Mouse (Mus musculus) lung, embryonic 15.5 days (tissue): ENCODE results near the gene Gba2. TPM values are rescaled to one million over a fixed set of nuclear protein-coding genes. Genes with fewer than 3 reads are reported as not detected.

Source experiments
- ATAC-seq: fragments of 200-750 bp; cut with Nextera tagmentation; 2 replicates; pipeline ENCODE4 v1.8.0; 2017; ENCODE audit warnings: moderate number of reproducible peaks, borderline replicate concordance; ENCODE audit not compliant: low FRiP score, low TSS enrichment; ENCODE audit errors: extremely low read depth
- H3K27ac ChIP-seq: fragments of 300-500 bp; sonication (generic); 2 replicates; pipeline ENCODE4 v1.5.1; 2015; ENCODE audit warnings: moderate library complexity, mild to moderate bottlenecking, inconsistent platforms
- H3K27me3 ChIP-seq: fragments of 300-500 bp; sonication (generic); 2 replicates; pipeline ENCODE4 v1.6.1; 2015; ENCODE audit warnings: inconsistent platforms
- H3K36me3 ChIP-seq: fragments of 300-500 bp; sonication (generic); 2 replicates; pipeline ENCODE4 v1.6.1; 2015; ENCODE audit warnings: inconsistent platforms
- H3K4me1 ChIP-seq: fragments of 300-500 bp; sonication (generic); 2 replicates; pipeline ENCODE4 v1.6.1; 2015; ENCODE audit warnings: inconsistent platforms
- H3K4me2 ChIP-seq: fragments of 300-500 bp; sonication (generic); 2 replicates; pipeline ENCODE4 v1.6.1; 2015; ENCODE audit warnings: inconsistent platforms, mild to moderate bottlenecking, moderate library complexity
- H3K4me3 ChIP-seq: fragments of 300-500 bp; sonication (generic); 2 replicates; pipeline ENCODE4 v1.5.1; 2015; ENCODE audit warnings: mild to moderate bottlenecking, inconsistent platforms
- H3K9ac ChIP-seq: fragments of 300-500 bp; sonication (generic); 2 replicates; pipeline ENCODE4 v1.6.1; 2015; ENCODE audit warnings: inconsistent platforms
- H3K9me3 ChIP-seq: fragments of 300-500 bp; sonication (generic); 2 replicates; pipeline ENCODE4 v1.6.1; 2016; ENCODE audit warnings: inconsistent platforms
- WGBS: fragments of 180-500 bp; shearing (Covaris S2); methylation state at CpG from one replicate; pipeline ENCODE4 v1.1.7; 2015; 5-methylcytosine and 5-hydroxymethylcytosine counted together
- polyA plus RNA-seq: library from polyadenylated mRNA; unstranded; fragments of >200 nt; fragmentation: Nextera tagmentation; extraction: Ambion mirVana; gene quantifications from 2 replicates; pipeline ENCODE4 v1.2.1, GENCODE M21; 2015

Gba2 gene
- polyA plus RNA-seq, 1 experiment from 2014 or later = 21.1 TPM

GRCm38 (mm10) chr4:43579256-43579655, 583 bp upstream of the Gba2 start:
- peak overlapping the region; percentile 89 for H3K27ac ChIP-seq
- no peak for ATAC-seq
- peaks cover 38% of the 10 kb centered on the region for H3K4me1 ChIP-seq
- H3K36me3 ChIP-seq = peaks cover 36% of the 10 kb centered on the region
- WGBS = 3% methylated on average over 10 of the region's 10 CpGs
- peak overlapping the region; percentile 95 for H3K4me3 ChIP-seq
- no peaks in the 10 kb centered on the region for H3K9me3 ChIP-seq
- H3K27me3 ChIP-seq = no peaks in the 10 kb centered on the region
- H3K9ac ChIP-seq = peak overlapping the region; percentile 84
- H3K4me2 ChIP-seq = peak overlapping the region; percentile 93

- H3K4me1 ChIP-seq = peaks cover 38% of the 10 kb centered on the region
- H3K36me3 ChIP-seq = peaks cover 34% of the 10 kb centered on the region
- H3K4me3 ChIP-seq = peak overlapping the region; percentile 95
- no peaks in the 10 kb centered on the region for H3K27me3 ChIP-seq
- no peak for ATAC-seq
- peak overlapping the region; percentile 84 for H3K9ac ChIP-seq
- no peak overlapping the region for H3K27ac ChIP-seq
- 34% methylated on average over 8 of the region's 8 CpGs for WGBS
- no peaks in the 10 kb centered on the region for H3K9me3 ChIP-seq
- peak overlapping the region; percentile 93 for H3K4me2 ChIP-seq
Observed at GRCm38 (mm10) chr4:43577237-43577881, 1.3 kb downstream of the Gba2 start.

GRCm38 (mm10) chr4:43575356-43575755, 3.3 kb downstream of the Gba2 start:
- Histone ChIP-seq H3K27me3 (no peaks in the 10 kb centered on the region), H3K4me1 (peaks cover 38% of the 10 kb centered on the region), H3K27ac (no peak overlapping the region), H3K9ac (no peak overlapping the region), H3K36me3 (peaks cover 29% of the 10 kb centered on the region), H3K4me2 (peak overlapping the region; percentile 7; the same call in 1 of the 2 replicates), H3K4me3 (no peak overlapping the region), H3K9me3 (no peaks in the 10 kb centered on the region)
- 65% methylated on average over 2 of the region's 2 CpGs for WGBS
- no peak for ATAC-seq

GRCm38 (mm10) chr4:43573561-43573960, 5.1 kb downstream of the Gba2 start:
- Histone ChIP-seq H3K36me3 (peaks cover 47% of the 10 kb centered on the region), H3K4me1 (peaks cover 27% of the 10 kb centered on the region), H3K4me3 (no peak overlapping the region), H3K9ac (no peak overlapping the region), H3K9me3 (no peaks in the 10 kb centered on the region), H3K4me2 (no peak overlapping the region), H3K27me3 (no peaks in the 10 kb centered on the region), H3K27ac (no peak overlapping the region)
- no peak for ATAC-seq
- 88% methylated on average over 4 of the region's 4 CpGs for WGBS

- H3K36me3 ChIP-seq = peaks cover 67% of the 10 kb centered on the region
- H3K27me3 ChIP-seq = no peaks in the 10 kb centered on the region
- H3K4me3 ChIP-seq = no peak overlapping the region
- no peak overlapping the region for H3K4me2 ChIP-seq
- no peak for ATAC-seq
- no peaks in the 10 kb centered on the region for H3K9me3 ChIP-seq
- 79% methylated on average over 6 of the region's 6 CpGs for WGBS
- peaks cover 11% of the 10 kb centered on the region for H3K4me1 ChIP-seq
- no peak overlapping the region for H3K27ac ChIP-seq
- no peak overlapping the region for H3K9ac ChIP-seq
Observed at GRCm38 (mm10) chr4:43571395-43572045, 7.2 kb downstream of the Gba2 start.

- Histone ChIP-seq H3K9me3 (no peaks in the 10 kb centered on the region), H3K4me3 (no peak overlapping the region), H3K9ac (no peak overlapping the region), H3K4me1 (peaks cover 14% of the 10 kb centered on the region), H3K27ac (no peak overlapping the region), H3K4me2 (no peak overlapping the region), H3K27me3 (no peaks in the 10 kb centered on the region), H3K36me3 (peaks cover 73% of the 10 kb centered on the region)
- WGBS = 88% methylated on average over 9 of the region's 9 CpGs
- no peak for ATAC-seq
Observed at GRCm38 (mm10) chr4:43567140-43567539, 11.5 kb downstream of the Gba2 start.

- WGBS = 27% methylated on average over 2 of the region's 2 CpGs
- H3K27ac ChIP-seq = no peak overlapping the region
- H3K4me3 ChIP-seq = no peak overlapping the region
- no peak overlapping the region for H3K9ac ChIP-seq
- H3K4me1 ChIP-seq = peaks cover 34% of the 10 kb centered on the region
- H3K4me2 ChIP-seq = no peak overlapping the region
- H3K36me3 ChIP-seq = peaks cover 47% of the 10 kb centered on the region
- no peaks in the 10 kb centered on the region for H3K9me3 ChIP-seq
- no peak for ATAC-seq
- H3K27me3 ChIP-seq = no peaks in the 10 kb centered on the region
Observed at GRCm38 (mm10) chr4:43564231-43564630, 14.4 kb downstream of the Gba2 start.

- no peak for ATAC-seq
- peaks cover 40% of the 10 kb centered on the region for H3K36me3 ChIP-seq
- peaks cover 41% of the 10 kb centered on the region for H3K4me1 ChIP-seq
- no peaks in the 10 kb centered on the region for H3K27me3 ChIP-seq
- H3K4me2 ChIP-seq = peak overlapping the region; percentile 69
- peak overlapping the region; percentile 62 for H3K4me3 ChIP-seq
- 75% methylated on average over 4 of the region's 4 CpGs for WGBS
- H3K27ac ChIP-seq = no peak overlapping the region
- no peaks in the 10 kb centered on the region for H3K9me3 ChIP-seq
- peak overlapping the region; percentile 80 for H3K9ac ChIP-seq
Observed at GRCm38 (mm10) chr4:43563601-43563875, 15.1 kb downstream of the Gba2 start.

GRCm38 (mm10) chr4:43562769-43563600, 15.7 kb downstream of the Gba2 start:
- WGBS = 6% methylated on average over 22 of the region's 22 CpGs
- peaks cover 35% of the 10 kb centered on the region for H3K36me3 ChIP-seq
- H3K4me1 ChIP-seq = peaks cover 46% of the 10 kb centered on the region
- H3K9me3 ChIP-seq = no peaks in the 10 kb centered on the region
- H3K4me3 ChIP-seq = peak overlapping the region; percentile 62
- H3K4me2 ChIP-seq = peak overlapping the region; percentile 69
- peak overlapping the region; percentile 80 for H3K9ac ChIP-seq
- no peak; the same call in 1 of the 2 replicates for ATAC-seq
- H3K27ac ChIP-seq = peak overlapping the region; percentile 99
- no peaks in the 10 kb centered on the region for H3K27me3 ChIP-seq

- Histone ChIP-seq H3K9me3 (no peaks in the 10 kb centered on the region), H3K4me3 (peak within 1 kb of the TSS; percentile 62), H3K9ac (peak within 1 kb of the TSS; percentile 80), H3K27ac (peak within 1 kb of the TSS; percentile 99), H3K27me3 (no peaks in the 10 kb centered on the region), H3K4me1 (peaks cover 54% of the 10 kb centered on the region), H3K36me3 (peaks cover 27% of the 10 kb centered on the region), H3K4me2 (peak within 1 kb of the TSS; percentile 69)
- under 1% methylated on average over 62 of the region's 62 CpGs for WGBS
- ATAC-seq = peak; percentile 88
Observed at GRCm38 (mm10) chr4:43561997-43562768, 16.5 kb downstream of the Gba2 start, which contains the start of the genes Creb3 and Tln1. Gene Creb3, plus strand, starts transcription at chr4:43562332. Gene Tln1, minus strand, starts transcription at chr4:43562691.

- Histone ChIP-seq H3K36me3 (peaks cover 27% of the 10 kb centered on the region), H3K4me3 (peak overlapping the region; percentile 62), H3K4me2 (peak overlapping the region; percentile 69), H3K27ac (peak overlapping the region; percentile 99), H3K9ac (peak overlapping the region; percentile 80), H3K27me3 (no peaks in the 10 kb centered on the region), H3K4me1 (peaks cover 59% of the 10 kb centered on the region), H3K9me3 (no peaks in the 10 kb centered on the region)
- peak; percentile 1; the same call in 1 of the 2 replicates for ATAC-seq
- WGBS = 1% methylated on average over 16 of the region's 16 CpGs
Observed at GRCm38 (mm10) chr4:43561436-43561996, 17.2 kb downstream of the Gba2 start.
